11 mouse cellular contexts compared by ENCODE assay signal in genomic region chr10:120900096-120900495, GRCm38 (mm10). TPM values are rescaled to one million over a fixed set of nuclear protein-coding genes. Genes with fewer than 3 reads are reported as not detected.
DNase-seq lines count a peak whose midpoint lies in the region; ATAC-seq and TF ChIP-seq lines count a peak whose summit lies in the region.
"Had no signal": no experiment of that assay in that cellular context is flagged by ENCODE, and none has a peak within 500 bp of the region (broad histone marks: within the 10 kb centered on the region; RNA-seq: fewer than 3 reads in every experiment).

No protein-coding gene starts in this region.

- no peak overlapping the region for H3K9ac ChIP-seq in forebrain, embryonic 14.5 days (ENCODE audit: low read length)
- no peak overlapping the region for H3K9ac ChIP-seq in forebrain, embryonic 13.5 days
- H3K9ac ChIP-seq in heart, postnatal 0 days (replicated peaks; ENCODE audit: low read depth, low read length): peak overlapping the region; percentile 24; the same call in 1 of the 2 replicates
- H3K9ac ChIP-seq: hindbrain, embryonic 14.5 days; liver, embryonic 12.5 days; midbrain, embryonic 12.5 days had no signal

- peak; percentile 71 for DNase-seq in forebrain, embryonic 14.5 days (ENCODE audit: low spot score)
- DNase-seq in layer of hippocampus, adult 11-12 months (ENCODE audit: low spot score): peak; percentile 52
- DNase-seq in layer of hippocampus, postnatal 10 days (ENCODE audit: low spot score in 2 of 2): no peak
- DNase-seq in heart, postnatal 0 days (ENCODE audit: low spot score): no peak
- DNase-seq in lung, postnatal 36 days: peak; percentile 35
- DNase-seq in kidney, postnatal 36 days: no peak
- DNase-seq in kidney, postnatal 25 days: no peak

- no peaks in the 10 kb centered on the region for H3K36me3 ChIP-seq in forebrain, embryonic 14.5 days (ENCODE audit: control insufficient read depth, insufficient read depth, low read length)
- no peaks in the 10 kb centered on the region for H3K36me3 ChIP-seq in forebrain, embryonic 13.5 days (ENCODE audit: poor library complexity, severe bottlenecking)
- H3K36me3 ChIP-seq in heart, postnatal 0 days (replicated peaks; ENCODE audit: control insufficient read depth, insufficient read depth, low read length): 0 out of 2 replicates have a peak, but pooled peaks cover 4% of the 10 kb centered on the region
- H3K36me3 ChIP-seq: liver, embryonic 12.5 days; midbrain, embryonic 12.5 days had no signal

- H3K27ac ChIP-seq in forebrain, embryonic 14.5 days (ENCODE audit: low read depth, low read length): no peak overlapping the region
- no peak overlapping the region for H3K27ac ChIP-seq in forebrain, embryonic 13.5 days
- peak overlapping the region; percentile 98 for H3K27ac ChIP-seq in heart, postnatal 0 days (ENCODE audit: low read depth)
- H3K27ac ChIP-seq: hindbrain, embryonic 14.5 days; liver, embryonic 12.5 days; midbrain, embryonic 12.5 days had no signal

- H3K9me3 ChIP-seq in forebrain, embryonic 14.5 days (replicated peaks; ENCODE audit: control insufficient read depth, low read length): no peaks in the 10 kb centered on the region
- no peaks in the 10 kb centered on the region for H3K9me3 ChIP-seq in forebrain, embryonic 13.5 days (replicated peaks)
- H3K9me3 ChIP-seq in heart, postnatal 0 days (replicated peaks; ENCODE audit: control insufficient read depth, low read length): no peaks in the 10 kb centered on the region
- H3K9me3 ChIP-seq: liver, embryonic 12.5 days; midbrain, embryonic 12.5 days had no signal

- TF ChIP-seq CTCF in heart, postnatal 0 days (IDR thresholded peaks at IDR 0.05; ENCODE audit: low read depth): no peak

- no peak for TF ChIP-seq EP300 in heart, postnatal 0 days (IDR thresholded peaks at IDR 0.05; ENCODE audit: low read depth)

- no peak for ATAC-seq in forebrain, embryonic 14.5 days
- no peak; the same call in 1 of the 2 replicates for ATAC-seq in forebrain, embryonic 13.5 days
- no peak for ATAC-seq in heart, postnatal 0 days (ENCODE audit: insufficient read depth, low read depth)
- ATAC-seq: liver, embryonic 12.5 days had no signal

- no peak overlapping the region for H3K4me3 ChIP-seq in forebrain, embryonic 14.5 days (ENCODE audit: low read depth, low read length)
- H3K4me3 ChIP-seq in forebrain, embryonic 13.5 days: no peak overlapping the region
- H3K4me3 ChIP-seq in heart, postnatal 0 days (ENCODE audit: low read depth, low read length): peak overlapping the region; percentile 69
- H3K4me3 ChIP-seq: liver, embryonic 12.5 days; midbrain, embryonic 12.5 days had no signal

- H3K4me2 ChIP-seq in forebrain, embryonic 14.5 days (ENCODE audit: low read length): no peak overlapping the region
- H3K4me2 ChIP-seq in forebrain, embryonic 13.5 days: no peak overlapping the region
- peak overlapping the region; percentile 81 for H3K4me2 ChIP-seq in heart, postnatal 0 days (ENCODE audit: low read depth, low read length)
- H3K4me2 ChIP-seq: liver, embryonic 12.5 days; midbrain, embryonic 12.5 days had no signal

- H3K27me3 ChIP-seq in forebrain, embryonic 14.5 days (replicated peaks; ENCODE audit: control insufficient read depth, insufficient read depth, low read length): peaks cover 15% of the 10 kb centered on the region
- peaks cover 36% of the 10 kb centered on the region for H3K27me3 ChIP-seq in forebrain, embryonic 13.5 days
- H3K27me3 ChIP-seq in heart, postnatal 0 days (ENCODE audit: control insufficient read depth, insufficient read depth, low read length): no peaks in the 10 kb centered on the region

- peaks cover 6% of the 10 kb centered on the region; the same call in 1 of the 2 replicates for H3K4me1 ChIP-seq in forebrain, embryonic 14.5 days (ENCODE audit: control insufficient read depth, insufficient read depth, low read length)
- H3K4me1 ChIP-seq in forebrain, embryonic 13.5 days: peaks cover 15% of the 10 kb centered on the region; the same call in 1 of the 2 replicates
- peaks cover 31% of the 10 kb centered on the region for H3K4me1 ChIP-seq in heart, postnatal 0 days (ENCODE audit: control insufficient read depth, insufficient read depth)

- 47% methylated on average over 13 of the region's 13 CpGs for WGBS in forebrain, embryonic 14.5 days
- 63% methylated on average over 13 of the region's 13 CpGs for WGBS in forebrain, embryonic 13.5 days
- 42% methylated on average over 13 of the region's 13 CpGs for WGBS in heart, postnatal 0 days

RNA-seq across cellular contexts. Expression of gene Msrb3, which starts 1.2 kb away (rescaled TPM):
- polyA plus RNA-seq in forebrain, embryonic 14.5 days (2014; fragmentation: Nextera tagmentation; extraction: Ambion mirVana): 0.87 and 1.4 TPM in 2 replicates
- 3.1 and 3.5 TPM in 2 replicates for polyA plus RNA-seq in forebrain, embryonic 13.5 days (2015; fragmentation: Nextera tagmentation; extraction: Ambion mirVana)
- total RNA-seq in layer of hippocampus, postnatal 10 days (2021): 1 to 10 TPM; 4.7 to 5.3 TPM
- total RNA-seq in heart, postnatal 0 days (2014; rRNA removed; ENCODE audit: low replicate concordance): 122 and 134 TPM in 2 replicates
- polyA plus RNA-seq in heart, postnatal 0 days (2015; fragmentation: Nextera tagmentation; extraction: Ambion mirVana): 29.5 and 45.0 TPM in 2 replicates

Comparison
In these comparisons a context has a peak if more than half of its experiments do, and no peak if none do; other contexts are left out.
1. DNase-seq: peak in forebrain, embryonic 14.5 days (single experiment), layer of hippocampus, adult 11-12 months (single experiment) and lung, postnatal 36 days (single experiment); none in layer of hippocampus, postnatal 10 days (0 of 2), heart, postnatal 0 days (single experiment), kidney, postnatal 36 days (0 of 2) and kidney, postnatal 25 days (0 of 2).